Comparison of ENCODE assay signal across 21 mouse cellular contexts in the genomic region with DNA sequence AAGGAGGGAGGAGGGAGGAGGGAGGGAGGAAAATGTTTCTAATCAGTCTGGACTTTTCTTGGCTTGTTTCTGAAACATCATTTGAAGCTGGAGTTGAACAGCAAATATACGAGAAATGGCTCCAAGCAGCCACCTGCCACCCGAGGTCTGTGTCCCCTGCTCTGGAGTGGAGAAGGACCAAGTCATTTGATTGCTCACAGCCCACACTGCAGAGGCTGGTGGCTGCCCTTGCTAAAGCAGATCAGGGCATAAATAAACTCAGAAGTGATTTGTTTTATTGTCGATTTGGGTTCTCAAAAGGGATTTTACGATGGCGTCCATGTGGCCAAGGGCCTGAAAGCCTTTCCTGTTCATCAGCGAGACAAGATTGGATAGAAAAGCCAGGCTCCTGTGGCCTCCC.
DNase-seq lines count a peak whose midpoint lies in the region; ATAC-seq lines count a peak whose summit lies in the region.
"Had no signal": no experiment of that assay in that cellular context is flagged by ENCODE, and none has a peak within 500 bp of the region (broad histone marks: within the 10 kb centered on the region; RNA-seq: fewer than 3 reads in every experiment).

No protein-coding gene starts in this region.

- 37% methylated on average over 6 of the region's 6 CpGs for WGBS in neural tube, embryonic 13.5 days
- WGBS in neural tube, embryonic 14.5 days = 30% methylated on average over 6 of the region's 6 CpGs
- whole genome bisulfite sequencing in neural tube, embryonic 15.5 days = 28% methylated on average over 6 of the region's 6 CpGs

- no peak for ATAC-seq in neural tube, embryonic 13.5 days (ENCODE audit: low read depth)
- peak; percentile 52; the same call in 1 of the 2 replicates for ATAC-seq in neural tube, embryonic 14.5 days (ENCODE audit: low read depth)
- 0 out of 2 replicates have a peak, but pooled peaks have one; percentile 53 for ATAC-seq in neural tube, embryonic 15.5 days (ENCODE audit: low FRiP score)
- ATAC-seq: activated CD4-positive, CD25-positive, alpha-beta regulatory T cell, adult 4 months; CD4-positive, CD25-positive, alpha-beta regulatory T cell, adult 4 months; Patski had no signal

- peaks cover 21% of the 10 kb centered on the region for H3K27me3 ChIP-seq in neural tube, embryonic 13.5 days
- no peaks in the 10 kb centered on the region for H3K27me3 ChIP-seq in neural tube, embryonic 14.5 days (ENCODE audit: control insufficient read depth, insufficient read depth, low read length)
- no peaks in the 10 kb centered on the region for H3K27me3 ChIP-seq in neural tube, embryonic 15.5 days (replicated peaks)
- H3K27me3 ChIP-seq: Patski had no signal

- peak; percentile 2 for DNase-seq in kidney, adult 18-20 months
- no peak for DNase-seq in kidney, adult 8-10 months
- no peak for DNase-seq in neural tube, embryonic 10.5 days (ENCODE audit: extremely low spot score, low spot score)
- no peak for DNase-seq in yolk sac, embryonic 10.5 days (ENCODE audit: low spot score)
- no peak for DNase-seq in natural killer cell, adult 2 months (ENCODE audit: low spot score in 2 of 2)
- DNase-seq: adrenal gland, adult 2 months; adrenal gland, adult 8-10 months; adrenal gland, postnatal 10 days; adrenal gland, postnatal 14 days; adrenal gland, postnatal 25 days; adrenal gland, postnatal 36 days; B cell, adult 2 months; cerebellum, adult 11 months; cerebellum, adult 11-12 months had no signal

- no peaks in the 10 kb centered on the region for H3K9me3 ChIP-seq in neural tube, embryonic 13.5 days
- no peaks in the 10 kb centered on the region for H3K9me3 ChIP-seq in neural tube, embryonic 14.5 days (ENCODE audit: control insufficient read depth, low read length)
- no peaks in the 10 kb centered on the region for H3K9me3 ChIP-seq in neural tube, embryonic 15.5 days (replicated peaks)

- no peak overlapping the region for H3K9ac ChIP-seq in neural tube, embryonic 13.5 days
- no peak overlapping the region for H3K9ac ChIP-seq in neural tube, embryonic 14.5 days (replicated peaks; ENCODE audit: low read depth, low read length)
- H3K9ac ChIP-seq in neural tube, embryonic 15.5 days (replicated peaks) = no peak overlapping the region

- peaks cover 13% of the 10 kb centered on the region for H3K4me1 ChIP-seq in neural tube, embryonic 13.5 days (replicated peaks)
- H3K4me1 ChIP-seq in neural tube, embryonic 14.5 days (ENCODE audit: control insufficient read depth, insufficient read depth, low read length) = no peaks in the 10 kb centered on the region
- H3K4me1 ChIP-seq in neural tube, embryonic 15.5 days = peaks cover 22% of the 10 kb centered on the region

- peak overlapping the region; percentile 2; the same call in 1 of the 2 replicates for H3K27ac ChIP-seq in neural tube, embryonic 13.5 days (replicated peaks)
- no peak overlapping the region for H3K27ac ChIP-seq in neural tube, embryonic 14.5 days (ENCODE audit: low read depth, low read length)
- no peak overlapping the region; the same call in 1 of the 2 replicates for H3K27ac ChIP-seq in neural tube, embryonic 15.5 days (replicated peaks)

- no peak overlapping the region for H3K4me3 ChIP-seq in neural tube, embryonic 13.5 days
- H3K4me3 ChIP-seq in neural tube, embryonic 14.5 days (ENCODE audit: low read depth, low read length) = no peak overlapping the region
- no peak overlapping the region for H3K4me3 ChIP-seq in neural tube, embryonic 15.5 days (replicated peaks)

- H3K36me3 ChIP-seq in neural tube, embryonic 13.5 days = no peaks in the 10 kb centered on the region
- no peaks in the 10 kb centered on the region for H3K36me3 ChIP-seq in neural tube, embryonic 14.5 days (ENCODE audit: control insufficient read depth, insufficient read depth, low read length)
- H3K36me3 ChIP-seq in neural tube, embryonic 15.5 days = no peaks in the 10 kb centered on the region
- H3K36me3 ChIP-seq: G1E had no signal

- H3K4me2 ChIP-seq in neural tube, embryonic 13.5 days = no peak overlapping the region
- H3K4me2 ChIP-seq in neural tube, embryonic 14.5 days (ENCODE audit: low read depth, low read length) = no peak overlapping the region
- H3K4me2 ChIP-seq in neural tube, embryonic 15.5 days = no peak overlapping the region
